In the genomic region with DNA sequence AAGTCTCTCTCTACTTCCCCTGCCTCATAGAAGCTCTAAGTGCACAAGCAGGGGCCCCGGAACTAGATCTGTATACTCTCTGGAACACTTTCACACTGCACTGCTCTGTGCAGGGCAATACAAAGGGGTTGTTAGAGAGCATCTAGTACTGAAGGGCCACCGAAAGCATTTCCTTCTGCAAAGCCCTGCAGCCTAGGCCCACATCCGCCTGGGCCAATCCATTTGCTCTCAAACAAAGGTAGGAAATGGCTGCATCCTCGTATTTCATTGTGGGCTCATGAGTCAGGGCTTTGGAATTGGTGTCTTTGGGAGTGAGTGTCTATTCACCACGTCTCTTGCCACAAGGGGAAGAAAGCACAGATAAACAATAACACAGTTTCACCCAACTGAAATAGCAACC, we compare ENCODE assay signal across 8 mouse cellular contexts.
A peak's percentile ranks its signal among the peaks of the same experiment; 100 is the strongest.
DNase-seq lines count a peak whose midpoint lies in the region; ATAC-seq and TF ChIP-seq lines count a peak whose summit lies in the region.

No protein-coding gene starts in this region.

- TF ChIP-seq CTCF in gastrocnemius, adult 2 months (IDR thresholded peaks at IDR 0.05): no peak
- TF ChIP-seq CTCF in liver, postnatal 0 days (IDR thresholded peaks at IDR 0.05; ENCODE audit: low read depth): peak; percentile 13; the same call in 1 of the 2 replicates

- peaks cover 16% of the 10 kb centered on the region; the same call in 1 of the 2 replicates for H3K4me1 ChIP-seq in liver, postnatal 0 days (ENCODE audit: insufficient read depth)

- ATAC-seq in liver, postnatal 0 days: peak; percentile 65

- H3K27ac ChIP-seq in gastrocnemius, adult 2 months: peak overlapping the region; percentile 82
- H3K27ac ChIP-seq in liver, postnatal 0 days (ENCODE audit: low read depth): peak overlapping the region; percentile 44; the same call in 1 of the 2 replicates

- H3K36me3 ChIP-seq in liver, postnatal 0 days (replicated peaks; ENCODE audit: insufficient read depth, low read length): no peaks in the 10 kb centered on the region

- no peak overlapping the region for H3K9ac ChIP-seq in liver, postnatal 0 days (replicated peaks)

- intact Hi-C loops in gastrocnemius, adult 2 months (cut with DNase I): no loop called here
- intact Hi-C loops in gastrocnemius, postnatal 36 days (cut with DNase I): loop anchor here (5.0 kb wide), 1 partner anchor 33 kb away; no protein-coding TSS in a partner anchor
- intact Hi-C loops in heart, postnatal 25 days (cut with DNase I): loop anchor here (2.0 to 5.0 kb wide), 2 partner anchors 69 to 78 kb away; no protein-coding TSS in a partner anchor

- no peaks in the 10 kb centered on the region for H3K27me3 ChIP-seq in liver, postnatal 0 days (ENCODE audit: insufficient read depth, low read length)

- DNase-seq in gastrocnemius, adult 2 months: peak; percentile 36
- DNase-seq in gastrocnemius, postnatal 36 days: no peak
- DNase-seq in adrenal gland, postnatal 36 days: peak; percentile 38 to 59
- peak; percentile 68 for DNase-seq in heart, postnatal 25 days (ENCODE audit: low spot score)
- no peak for DNase-seq in liver, postnatal 0 days
- no peak for DNase-seq in cerebellum, adult 11 months
- DNase-seq in urinary bladder, postnatal 10 days (ENCODE audit: low spot score): no peak
- DNase-seq in thymus, postnatal 4 days: no peak

- H3K4me3 ChIP-seq in gastrocnemius, adult 2 months: peak overlapping the region; percentile 21; the same call in 1 of the 2 replicates
- H3K4me3 ChIP-seq in liver, postnatal 0 days (ENCODE audit: low read depth, low read length): no peak overlapping the region

- 0 out of 2 replicates have a peak, but pooled peaks have one; percentile 15 for TF ChIP-seq EP300 in liver, postnatal 0 days (IDR thresholded peaks at IDR 0.05; ENCODE audit: low read depth)

- H3K4me2 ChIP-seq in liver, postnatal 0 days (ENCODE audit: low read depth, low read length): no peak overlapping the region

- H3K9me3 ChIP-seq in liver, postnatal 0 days (ENCODE audit: low read length): no peaks in the 10 kb centered on the region

- 32% methylated on average over 5 of the region's 5 CpGs for WGBS in liver, postnatal 0 days (ENCODE audit: insufficient replicate concordance)

Comparison
In these comparisons a context has a peak if more than half of its experiments do, and no peak if none do; other contexts are left out.
1. DNase-seq: peak in gastrocnemius, adult 2 months (single experiment), adrenal gland, postnatal 36 days (2 of 2) and heart, postnatal 25 days (single experiment); none in gastrocnemius, postnatal 36 days (0 of 2), liver, postnatal 0 days (single experiment), cerebellum, adult 11 months (single experiment), urinary bladder, postnatal 10 days (single experiment) and thymus, postnatal 4 days (single experiment).